Mouse (Mus musculus): Measurements from ENCODE around the gene Msl1. TPM values are rescaled to one million over a fixed set of nuclear protein-coding genes. Genes with fewer than 3 reads are reported as not detected.
A peak's percentile ranks its signal among the peaks of the same experiment; 100 is the strongest.

The Msl1 gene
- polyA plus RNA-seq (2016; fragmentation: Nextera tagmentation; extraction: Ambion mirVana) = 38.8 and 40.4 TPM in 2 replicates

GRCm38 (mm10) chr11:98795015-98795713, at the start of gene Msl1:
Gene Msl1 (plus strand): TSS chr11:98795516.
- Histone ChIP-seq H3K4me2 (replicated peaks) (peak within 1 kb of the TSS; percentile 98), H3K36me3 (peaks cover 14% of the 10 kb centered on the region), H3K27me3 (no peaks in the 10 kb centered on the region), H3K27ac (peak within 1 kb of the TSS; percentile 100), H3K9ac (peak within 1 kb of the TSS; percentile 100), H3K4me1 (peaks cover 39% of the 10 kb centered on the region), H3K9me3 (replicated peaks) (no peaks in the 10 kb centered on the region), H3K4me3 (peak within 1 kb of the TSS; percentile 100)
- peak; percentile 48 for ATAC-seq (ENCODE audit: low FRiP score)
- 1% methylated on average over 68 of the region's 89 CpGs for WGBS

- ATAC-seq (ENCODE audit: low FRiP score) = no peak
- H3K27ac ChIP-seq = peak overlapping the region; percentile 97
- H3K4me3 ChIP-seq = 0 out of 2 replicates have a peak overlapping the region, but pooled peaks have one; percentile 18
- peaks cover 90% of the 10 kb centered on the region for H3K4me1 ChIP-seq
- H3K27me3 ChIP-seq = no peaks in the 10 kb centered on the region
- peak overlapping the region; percentile 61 for H3K9ac ChIP-seq
- peak overlapping the region; percentile 88 for H3K4me2 ChIP-seq (replicated peaks)
- no peaks in the 10 kb centered on the region for H3K9me3 ChIP-seq (replicated peaks)
- WGBS = 42% methylated on average over 12 of the region's 12 CpGs
- H3K36me3 ChIP-seq = no peaks in the 10 kb centered on the region
These were observed 49.1 kb upstream of the Msl1 start for GRCm38 (mm10) chr11:98745932-98746853.

- H3K4me2 ChIP-seq (replicated peaks) = peak overlapping the region; percentile 88
- peak overlapping the region; percentile 61 for H3K9ac ChIP-seq
- peak; percentile 33 for ATAC-seq (ENCODE audit: low FRiP score)
- peaks cover 96% of the 10 kb centered on the region for H3K4me1 ChIP-seq
- peak overlapping the region; percentile 97 for H3K27ac ChIP-seq
- H3K27me3 ChIP-seq = no peaks in the 10 kb centered on the region
- 9% methylated on average over 19 of the region's 19 CpGs for WGBS
- no peaks in the 10 kb centered on the region for H3K36me3 ChIP-seq
- peak overlapping the region; percentile 18 for H3K4me3 ChIP-seq
- no peaks in the 10 kb centered on the region for H3K9me3 ChIP-seq (replicated peaks)
These were observed 48.2 kb upstream of the Msl1 start for GRCm38 (mm10) chr11:98746855-98747693.

DNA sequence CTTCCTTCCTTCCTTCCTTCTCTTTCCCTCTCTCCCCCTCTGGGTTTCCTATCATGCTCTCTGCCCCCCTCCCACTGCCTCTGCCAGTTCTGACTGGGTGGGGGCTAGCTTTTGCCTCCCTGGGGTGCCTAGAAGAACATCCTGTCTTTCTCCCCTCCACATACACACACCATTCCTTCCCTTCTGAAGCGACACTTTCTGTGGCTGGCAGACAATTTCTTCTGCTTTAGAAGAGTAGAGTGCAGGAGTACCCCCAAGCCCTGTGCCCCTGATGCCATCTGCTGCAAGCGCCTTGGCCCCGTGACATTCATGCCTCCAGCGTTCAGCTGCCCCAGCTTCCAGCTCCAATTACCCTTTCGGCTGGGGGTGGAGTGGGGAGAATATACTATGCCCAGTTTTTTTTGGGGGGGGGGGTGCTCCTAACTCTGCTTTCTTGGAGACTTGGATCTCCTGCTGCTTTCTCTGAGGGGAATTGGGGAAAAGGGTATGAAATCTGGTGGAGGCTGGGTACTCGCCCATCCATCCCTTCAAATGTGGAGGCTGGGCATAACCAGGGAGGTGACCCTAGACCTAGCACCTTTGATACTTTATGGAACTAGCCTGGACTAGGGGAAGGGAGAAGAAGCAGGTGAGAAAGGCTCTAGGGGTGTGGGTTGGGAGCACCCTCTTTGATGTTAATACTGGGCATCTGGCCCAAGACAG, 47.4 kb upstream of the Msl1 start:
- Histone ChIP-seq H3K9ac (peak overlapping the region; percentile 61), H3K27me3 (no peaks in the 10 kb centered on the region), H3K4me1 (peaks cover 98% of the 10 kb centered on the region), H3K9me3 (replicated peaks) (no peaks in the 10 kb centered on the region), H3K36me3 (peaks cover 1% of the 10 kb centered on the region), H3K4me3 (peak overlapping the region; percentile 18), H3K4me2 (replicated peaks) (peak overlapping the region; percentile 88), H3K27ac (peak overlapping the region; percentile 97)
- 13% methylated on average over 6 of the region's 6 CpGs for WGBS
- no peak for ATAC-seq (ENCODE audit: low FRiP score)

DNA sequence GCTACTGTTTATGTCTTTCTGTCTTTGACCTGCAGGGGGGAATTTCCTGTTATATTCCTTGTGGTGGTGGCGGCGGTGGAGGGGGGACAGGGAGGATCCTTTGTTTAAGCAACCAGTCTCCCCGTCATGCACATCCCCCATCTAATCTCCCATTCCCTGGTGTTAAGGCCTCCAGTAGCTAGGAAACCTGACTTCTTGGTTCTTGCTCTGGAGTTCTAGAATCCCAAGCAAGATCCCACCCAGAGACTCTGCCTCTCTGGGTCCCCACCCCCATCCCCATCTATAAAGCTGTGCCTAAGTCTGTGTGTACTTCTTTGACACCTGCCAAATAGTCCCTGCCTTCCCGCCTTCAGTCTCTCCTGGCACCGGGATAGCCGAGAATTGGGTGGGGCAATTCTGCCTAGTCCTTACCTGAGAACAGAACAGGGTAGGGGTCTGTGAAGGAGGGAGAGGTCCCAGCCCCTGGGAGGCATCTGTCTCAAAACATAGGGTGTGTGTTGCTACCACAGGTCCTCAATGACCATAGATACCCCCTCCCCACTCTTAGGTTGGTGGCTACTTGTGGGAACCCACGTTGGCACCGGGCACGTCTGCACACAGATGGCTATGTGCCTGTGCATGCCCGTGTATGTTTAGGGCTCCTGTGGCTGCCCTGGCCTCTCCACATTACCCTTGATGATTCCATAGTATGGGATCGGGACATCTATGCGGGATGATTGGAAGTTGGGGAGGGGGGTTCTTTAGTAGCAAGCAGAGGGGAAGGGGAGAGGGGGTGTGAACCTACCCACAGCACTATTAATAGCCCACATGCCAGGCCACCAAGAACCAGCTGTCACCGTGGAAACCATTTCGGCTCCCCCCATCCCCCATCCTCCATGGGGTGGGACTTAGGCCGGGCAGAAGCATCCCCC, 46.6 kb upstream of the Msl1 start:
- ATAC-seq (ENCODE audit: low FRiP score) = peak; percentile 47
- no peaks in the 10 kb centered on the region for H3K27me3 ChIP-seq
- 26% methylated on average over 15 of the region's 15 CpGs for WGBS
- H3K9ac ChIP-seq = peak overlapping the region; percentile 61
- peaks cover 97% of the 10 kb centered on the region for H3K4me1 ChIP-seq
- H3K4me2 ChIP-seq (replicated peaks) = peak overlapping the region; percentile 88
- H3K36me3 ChIP-seq = peaks cover 9% of the 10 kb centered on the region
- H3K4me3 ChIP-seq = peak overlapping the region; percentile 18
- peak overlapping the region; percentile 97 for H3K27ac ChIP-seq
- no peaks in the 10 kb centered on the region for H3K9me3 ChIP-seq (replicated peaks)

DNA sequence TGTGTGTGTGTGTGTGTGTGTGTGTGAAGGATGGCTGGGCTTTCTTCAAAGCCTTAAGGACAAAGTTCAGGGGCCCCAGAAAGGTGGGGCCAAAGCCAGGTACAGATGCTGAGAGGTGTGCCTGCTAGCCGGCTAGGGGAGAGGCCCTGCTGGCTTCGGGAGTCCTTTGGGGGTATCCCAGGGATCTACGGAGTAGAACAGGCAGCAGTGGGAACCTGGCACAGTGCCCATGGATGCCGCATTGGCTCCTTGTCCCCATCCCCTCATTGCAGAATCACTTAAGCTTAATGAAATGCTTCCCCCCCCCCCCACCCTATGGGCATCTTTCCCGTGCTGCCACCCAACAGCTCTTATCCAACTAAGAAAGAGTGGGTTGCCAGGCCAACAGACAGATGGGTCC, 45.6 kb upstream of the Msl1 start:
- Histone ChIP-seq H3K4me2 (replicated peaks) (peak overlapping the region; percentile 88), H3K36me3 (peaks cover 16% of the 10 kb centered on the region), H3K4me3 (peak overlapping the region; percentile 18; the same call in 1 of the 2 replicates), H3K9me3 (replicated peaks) (no peaks in the 10 kb centered on the region), H3K4me1 (peaks cover 97% of the 10 kb centered on the region), H3K27ac (peak overlapping the region; percentile 97), H3K9ac (peak overlapping the region; percentile 61), H3K27me3 (no peaks in the 10 kb centered on the region)
- ATAC-seq (ENCODE audit: low FRiP score) = peak; percentile 17; the same call in 1 of the 2 replicates
- 29% methylated on average over 5 of the region's 5 CpGs for WGBS

DNA sequence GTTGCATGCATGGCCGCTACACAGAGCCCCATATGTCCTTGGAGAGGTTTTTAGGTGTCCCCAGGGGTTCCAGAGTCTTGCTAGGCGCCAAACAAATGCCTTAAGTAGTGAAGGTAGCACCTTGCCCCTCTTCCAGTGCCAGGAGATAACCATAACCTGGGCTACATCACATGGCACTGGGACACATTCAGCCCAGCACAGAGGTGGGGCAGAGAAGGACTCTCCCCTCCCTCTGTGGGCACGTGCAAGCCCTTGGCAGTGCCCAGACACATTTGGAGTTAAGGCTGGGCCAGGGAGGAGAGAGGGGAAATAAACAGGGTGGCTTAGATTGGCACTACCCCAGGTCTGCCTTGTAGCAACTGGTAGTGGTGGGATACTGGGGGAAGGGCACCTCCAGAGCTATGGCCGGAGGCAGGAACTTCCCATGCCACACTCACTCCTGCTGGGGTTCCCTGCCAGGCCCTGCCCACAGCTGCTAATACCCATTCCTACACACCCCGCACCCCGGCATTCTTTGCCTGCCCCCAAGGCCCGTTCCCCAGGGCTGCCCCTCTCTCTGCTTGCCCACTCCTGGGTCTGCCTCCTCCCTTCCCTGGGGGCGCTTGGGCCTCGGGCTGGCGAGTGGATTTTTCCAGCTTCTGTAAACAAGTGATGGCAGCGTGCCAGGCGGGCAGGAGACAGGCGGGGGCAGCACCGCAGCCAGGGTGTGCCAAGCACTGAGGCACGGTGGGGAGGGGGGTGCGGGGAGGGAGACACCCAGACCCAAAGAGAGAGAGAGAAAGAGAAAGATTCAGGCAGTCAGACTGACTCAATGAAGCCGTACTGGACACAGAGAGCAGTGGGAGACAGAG, 44.7 kb upstream of the Msl1 start:
- H3K9me3 ChIP-seq (replicated peaks) = no peaks in the 10 kb centered on the region
- peak; percentile 64 for ATAC-seq (ENCODE audit: low FRiP score)
- WGBS = 26% methylated on average over 17 of the region's 17 CpGs
- peak overlapping the region; percentile 97 for H3K27ac ChIP-seq
- peak overlapping the region; percentile 3; the same call in 1 of the 2 replicates for H3K4me3 ChIP-seq
- H3K27me3 ChIP-seq = no peaks in the 10 kb centered on the region
- peak overlapping the region; percentile 59 for H3K9ac ChIP-seq
- peak overlapping the region; percentile 88 for H3K4me2 ChIP-seq (replicated peaks)
- peaks cover 93% of the 10 kb centered on the region for H3K4me1 ChIP-seq
- peaks cover 16% of the 10 kb centered on the region for H3K36me3 ChIP-seq

GRCm38 (mm10) chr11:98751221-98751782, 44.0 kb upstream of the Msl1 start:
- WGBS = 30% methylated on average over 6 of the region's 6 CpGs
- ATAC-seq (ENCODE audit: low FRiP score) = no peak

GRCm38 (mm10) chr11:98752562-98753140, 42.7 kb upstream of the Msl1 start:
- peaks cover 72% of the 10 kb centered on the region for H3K4me1 ChIP-seq
- no peaks in the 10 kb centered on the region for H3K9me3 ChIP-seq (replicated peaks)
- H3K27ac ChIP-seq = 0 out of 2 replicates have a peak overlapping the region, but pooled peaks have one; percentile 4
- no peak overlapping the region for H3K4me2 ChIP-seq (replicated peaks)
- H3K9ac ChIP-seq = no peak overlapping the region
- ATAC-seq (ENCODE audit: low FRiP score) = no peak
- no peak overlapping the region for H3K4me3 ChIP-seq
- 91% methylated on average over 10 of the region's 10 CpGs for whole genome bisulfite sequencing
- peaks cover 26% of the 10 kb centered on the region for H3K36me3 ChIP-seq
- no peaks in the 10 kb centered on the region for H3K27me3 ChIP-seq

More at GRCm38 (mm10) chr11:98751221-98751782, 44.0 kb upstream of the Msl1 start:
- H3K9ac ChIP-seq = peak overlapping the region; percentile 59
- H3K27ac ChIP-seq = peak overlapping the region; percentile 97
- 0 out of 2 replicates have a peak overlapping the region, but pooled peaks have one; percentile 3 for H3K4me3 ChIP-seq
- peak overlapping the region; percentile 88 for H3K4me2 ChIP-seq (replicated peaks)
- H3K36me3 ChIP-seq = peaks cover 16% of the 10 kb centered on the region
- peaks cover 85% of the 10 kb centered on the region for H3K4me1 ChIP-seq
- H3K9me3 ChIP-seq (replicated peaks) = no peaks in the 10 kb centered on the region
- H3K27me3 ChIP-seq = no peaks in the 10 kb centered on the region
